Mouse (Mus musculus) kidney, adult 18-20 months (tissue): Measurements from ENCODE around the gene Crnkl1.

Experiments
- DNase-seq: peaks from one replicate; pipeline ENCODE4 v3.0.0; 2021

Crnkl1 gene

GRCm38 (mm10) chr2:145872099-145872498, 62.7 kb downstream of the Crnkl1 start:
- DNase-seq: no peak

- no peak for DNase-seq
Observed at GRCm38 (mm10) chr2:145871308-145871707, 63.5 kb downstream of the Crnkl1 start.
